Mouse (Mus musculus) retina, postnatal 1 day (tissue): ENCODE data around the gene Rftn2.

Experiments used
- DNase-seq: peaks from one replicate; pipeline ENCODE4 v3.0.0-alpha.2; 2012

The Rftn2 gene

DNA sequence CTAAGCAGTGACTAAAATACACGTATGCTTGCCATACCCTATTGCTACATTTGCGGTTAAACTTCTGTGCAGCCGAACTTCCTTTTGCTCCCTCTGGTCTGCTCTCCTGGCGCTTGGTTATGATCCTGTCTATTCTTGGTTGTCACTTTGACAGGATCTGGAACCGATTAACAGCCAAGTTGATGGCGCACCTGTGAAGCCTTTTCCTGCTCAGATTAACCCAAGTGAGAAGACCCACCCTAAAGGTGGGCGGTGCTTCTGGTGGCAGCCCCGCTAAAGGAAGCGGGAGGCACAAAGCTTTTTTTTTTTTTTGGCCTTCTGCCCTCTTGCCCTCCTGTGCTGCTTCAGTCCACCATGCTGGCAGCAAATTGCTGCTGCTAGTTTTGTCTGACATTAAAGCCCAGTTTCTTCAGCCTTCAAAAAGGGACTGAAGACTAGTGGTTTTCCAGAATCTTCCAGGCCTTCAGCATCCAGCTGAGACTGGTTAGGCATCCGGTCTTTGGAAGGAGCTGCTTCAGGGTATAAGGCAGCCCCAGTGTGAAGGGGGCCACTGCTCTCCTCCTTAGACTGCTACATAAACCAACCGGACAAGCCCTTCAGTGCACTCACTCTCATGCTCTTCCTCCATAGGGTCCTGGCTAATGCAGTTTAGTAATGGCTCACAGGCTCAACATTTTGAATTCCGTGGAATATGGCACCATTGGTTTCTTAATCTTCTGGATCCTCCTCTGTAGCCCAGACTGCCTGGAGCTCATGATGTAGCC, 16.2 kb downstream of the Rftn2 start:
- no peak for DNase-seq

DNA sequence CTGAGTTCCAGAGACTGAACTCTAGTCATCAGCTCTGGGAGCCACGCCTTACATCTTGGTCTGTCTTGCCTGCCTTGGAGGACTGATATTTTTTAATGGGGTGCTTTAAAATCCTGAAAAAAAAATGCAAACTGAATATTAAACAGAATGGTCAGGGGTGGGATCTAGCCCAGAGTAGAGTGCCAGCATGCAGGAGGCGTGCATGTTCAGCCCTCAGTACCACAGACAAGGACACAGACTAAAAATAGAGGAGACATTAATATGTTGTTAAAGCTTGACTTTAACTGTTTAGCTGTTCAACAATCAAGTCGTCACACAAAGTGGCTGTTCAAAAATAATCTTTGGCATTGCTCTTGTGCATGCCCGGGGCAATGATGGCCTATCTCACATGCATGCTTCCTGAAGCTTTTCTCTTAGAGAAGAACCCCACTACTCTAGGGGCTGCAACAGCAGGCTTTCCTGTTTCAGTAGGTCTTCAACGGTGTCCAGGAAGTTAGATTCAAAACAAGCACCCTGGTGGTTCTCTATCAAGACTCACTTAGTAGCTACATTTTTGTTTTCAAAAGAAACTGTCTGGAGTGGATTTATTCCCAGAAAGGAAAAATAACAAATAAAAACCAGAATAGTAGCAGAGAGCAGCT, 18.0 kb downstream of the Rftn2 start:
- DNase-seq, result no peak

DNA sequence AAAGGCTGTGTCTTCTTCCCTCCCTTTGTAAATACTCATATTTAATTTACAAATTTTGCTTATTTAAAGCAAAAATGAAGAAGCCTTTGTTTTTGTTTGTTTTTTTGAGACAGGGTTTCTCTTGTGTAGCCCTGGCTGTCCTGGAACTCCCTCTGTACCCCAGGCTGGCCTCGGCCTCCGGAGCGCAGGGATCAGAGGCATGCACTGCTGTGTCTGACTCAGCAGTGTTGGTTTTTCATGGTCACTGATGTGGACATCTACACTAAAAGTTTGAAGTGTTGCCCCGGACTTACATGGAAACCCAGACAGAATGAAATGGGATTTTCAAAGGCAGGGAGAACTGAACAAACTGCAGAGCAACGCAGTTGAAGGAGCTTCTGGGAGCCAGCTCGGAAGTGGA, 19.0 kb downstream of the Rftn2 start:
- no peak for DNase-seq

DNA sequence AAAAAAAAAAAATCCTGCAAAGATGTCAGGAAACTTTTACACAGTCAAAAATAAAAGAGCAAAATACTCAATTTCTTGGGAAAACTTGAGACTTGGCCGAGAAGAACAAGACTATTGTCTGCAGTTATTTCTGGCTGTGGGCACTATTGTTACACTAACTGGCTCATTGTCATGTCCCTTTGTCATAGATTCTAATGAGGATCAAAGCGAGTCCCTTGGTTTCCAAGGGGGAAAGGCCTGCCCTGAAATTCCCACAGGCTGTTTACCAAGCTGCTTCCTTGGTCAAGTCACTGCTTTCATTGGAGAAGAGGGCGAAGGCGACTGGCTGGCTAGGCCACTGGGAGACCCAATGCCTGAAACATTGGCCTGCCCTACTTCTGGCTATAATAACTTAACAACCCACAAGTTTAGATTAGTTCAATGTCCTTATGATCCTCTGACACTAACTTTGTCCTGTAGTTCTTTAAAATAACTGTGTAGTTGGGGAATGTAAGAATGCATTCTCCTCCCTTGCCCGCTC, 20.7 kb downstream of the Rftn2 start:
- peak; percentile 88 for DNase-seq

DNA sequence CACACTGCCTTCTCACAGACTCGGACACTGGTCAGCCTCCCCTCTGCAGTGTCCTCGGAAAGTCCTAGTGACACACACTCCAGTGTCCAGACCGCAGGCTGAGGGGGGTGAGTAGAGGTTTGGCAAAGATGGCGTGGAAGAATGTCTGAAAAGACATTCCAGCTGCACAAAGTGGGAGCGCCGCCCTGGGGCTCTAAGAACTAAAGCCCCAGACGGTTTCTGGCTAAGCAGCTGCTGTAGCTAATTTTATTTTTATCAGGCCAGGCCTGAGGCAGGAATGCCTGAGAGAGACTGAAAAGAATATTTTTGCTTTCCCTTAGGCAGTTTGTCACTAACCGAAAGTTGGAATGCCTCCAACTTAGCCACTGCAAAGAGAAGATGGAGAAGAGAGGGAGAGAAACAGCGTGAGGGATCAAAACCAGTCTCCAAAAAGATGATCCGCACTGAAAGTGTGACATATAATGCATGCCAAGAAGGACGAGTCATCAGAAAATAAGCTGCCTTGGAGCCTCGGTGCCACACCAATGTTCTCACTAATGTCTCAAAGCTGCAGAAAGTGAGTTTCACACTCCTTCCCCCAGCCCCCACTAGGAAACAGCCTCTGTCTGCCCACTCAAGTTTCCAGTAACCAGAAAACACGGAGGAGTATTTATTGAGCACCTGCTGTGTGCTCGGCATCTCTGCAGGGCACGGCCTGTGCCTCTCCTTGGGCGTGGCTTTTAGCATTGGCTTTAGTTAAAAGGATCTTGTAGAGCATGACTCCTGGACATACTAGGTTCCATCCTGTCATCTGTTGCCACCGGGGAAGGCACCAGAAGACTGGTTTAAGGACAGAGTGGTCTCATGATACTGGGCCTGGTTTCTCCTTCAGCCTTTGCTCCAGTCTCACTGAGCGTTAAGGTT, 24.5 kb downstream of the Rftn2 start:
- DNase-seq, result no peak

DNA sequence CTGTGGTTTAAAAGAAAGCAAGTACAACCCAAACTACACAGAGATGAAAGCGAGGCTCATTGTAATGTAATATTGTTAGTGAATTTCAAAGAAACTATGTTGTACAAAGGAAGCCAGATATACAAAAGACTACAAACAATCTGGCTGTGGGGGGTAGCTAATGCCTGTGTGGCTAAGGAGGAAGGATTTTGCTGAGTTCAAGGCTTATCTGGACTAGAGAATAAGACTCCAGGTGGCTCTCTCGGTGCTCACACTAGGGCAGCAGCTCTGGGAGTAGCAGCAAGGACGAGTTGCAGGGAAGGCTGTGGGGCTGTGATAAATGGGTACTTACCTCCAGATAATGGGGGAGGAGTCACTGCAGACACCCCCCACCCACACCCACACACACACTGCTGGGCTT, 27.9 kb downstream of the Rftn2 start:
- DNase-seq, result no peak

DNA sequence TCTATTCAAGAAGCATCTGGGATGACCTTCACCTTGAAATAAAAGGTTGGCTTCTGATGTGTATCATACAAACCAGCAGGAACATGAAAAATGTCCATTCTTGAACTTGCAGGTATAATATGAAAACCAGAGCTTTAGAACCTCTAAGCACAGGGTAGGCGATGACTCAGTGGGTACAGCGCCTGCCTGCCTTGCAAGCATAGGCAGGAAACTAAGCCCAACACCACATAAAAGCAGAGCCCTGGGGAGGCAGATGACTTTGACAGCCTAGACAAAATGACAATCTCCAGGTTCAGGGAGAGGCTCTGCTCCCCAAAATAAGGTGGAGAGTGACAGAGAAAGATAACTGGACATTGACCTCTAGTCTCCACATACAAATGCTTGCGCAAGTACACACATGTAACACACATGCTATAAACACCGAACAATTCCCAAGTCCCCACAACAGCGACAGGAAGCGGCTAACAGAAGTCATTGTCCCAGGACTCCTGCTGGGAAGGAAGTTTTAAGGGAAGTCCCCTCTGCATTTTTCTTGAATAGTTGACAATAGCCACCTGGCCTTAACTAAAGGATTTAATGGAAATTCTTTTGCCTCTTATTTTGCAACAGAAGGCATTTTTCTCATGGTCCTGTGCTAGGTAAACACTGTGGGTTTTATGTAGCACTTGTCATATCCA, 30.1 kb downstream of the Rftn2 start:
- DNase-seq, result no peak

DNA sequence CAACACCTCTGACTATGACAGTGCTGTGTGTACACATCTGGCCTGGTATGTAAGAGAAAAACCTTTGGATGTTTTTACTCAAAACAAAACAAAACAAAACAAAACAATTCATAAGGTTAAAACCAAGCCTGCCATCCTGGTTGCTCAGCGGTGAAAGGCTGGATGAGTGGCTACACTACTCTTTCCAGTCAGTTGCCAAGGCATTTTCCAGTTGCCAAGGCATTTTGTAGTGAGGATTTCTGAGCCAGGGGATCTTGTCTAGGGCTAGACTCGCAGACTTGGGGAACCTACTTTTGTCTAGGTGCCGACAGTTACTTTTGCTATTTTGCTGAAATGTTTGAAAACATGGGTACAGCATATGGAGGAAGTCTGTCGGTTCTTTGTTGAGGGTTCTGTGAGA, 31.6 kb downstream of the Rftn2 start:
- DNase-seq, result no peak

DNA sequence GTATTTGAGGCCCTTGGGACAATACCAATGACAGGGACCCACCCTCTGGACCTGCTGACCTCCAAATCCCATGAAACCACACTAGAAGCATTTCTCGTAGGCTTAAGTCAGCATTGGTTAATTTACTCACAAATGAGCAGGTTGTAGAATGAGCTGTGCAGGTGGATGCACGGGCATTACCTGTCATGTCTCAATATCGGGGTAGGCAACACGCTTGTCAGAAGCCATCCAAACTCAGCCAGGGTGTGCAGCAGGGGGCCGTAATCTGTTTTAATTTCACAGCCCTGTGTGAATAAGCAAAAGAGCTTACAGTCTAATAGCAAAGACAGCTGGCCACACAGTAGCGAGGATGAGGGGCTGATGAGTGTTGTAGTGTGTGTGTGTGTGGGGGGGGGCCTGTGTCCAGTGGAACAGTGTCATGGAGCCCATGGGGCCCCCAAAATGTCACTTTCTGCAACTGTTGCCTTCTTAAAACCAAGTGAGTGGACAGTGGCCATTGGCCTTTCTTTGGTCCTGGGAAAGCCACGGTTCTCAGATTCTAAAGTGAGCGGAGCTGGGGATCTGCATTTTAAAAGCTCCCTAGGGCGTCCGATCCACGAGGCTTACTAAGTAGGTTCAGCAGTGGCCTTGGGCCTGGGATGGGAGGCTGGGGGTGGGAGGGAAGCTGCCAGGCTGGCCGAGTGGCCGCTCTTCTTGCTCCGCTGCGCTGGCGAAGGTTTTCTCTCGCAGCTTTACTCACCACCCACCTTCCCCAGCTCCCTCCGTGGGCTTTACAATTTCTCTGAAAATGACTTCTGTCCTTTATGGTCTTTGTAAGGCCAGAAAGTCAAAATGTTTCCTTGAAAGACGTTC, 32.3 kb downstream of the Rftn2 start:
- peak; percentile 51 for DNase-seq

DNA sequence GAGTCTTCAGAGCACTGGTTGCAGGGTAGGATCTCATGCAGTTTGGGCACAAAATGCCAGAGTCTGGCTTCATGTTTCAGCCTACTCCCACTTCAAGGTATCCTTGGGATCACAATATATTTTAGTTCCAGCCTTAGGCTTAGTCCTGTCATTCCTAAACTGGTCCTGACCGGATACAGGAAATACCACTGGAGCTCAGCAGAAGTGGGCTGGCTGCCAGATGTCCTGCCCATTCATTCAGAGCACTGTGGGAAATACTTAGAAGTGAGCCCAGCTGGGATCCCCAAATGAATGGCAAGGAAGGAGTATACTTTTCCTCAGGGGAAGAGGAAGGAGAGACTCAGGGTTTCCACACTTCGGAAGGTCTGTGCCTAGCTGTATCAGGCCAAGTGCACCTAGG, 33.3 kb downstream of the Rftn2 start:
- DNase-seq, result peak; percentile 57

DNA sequence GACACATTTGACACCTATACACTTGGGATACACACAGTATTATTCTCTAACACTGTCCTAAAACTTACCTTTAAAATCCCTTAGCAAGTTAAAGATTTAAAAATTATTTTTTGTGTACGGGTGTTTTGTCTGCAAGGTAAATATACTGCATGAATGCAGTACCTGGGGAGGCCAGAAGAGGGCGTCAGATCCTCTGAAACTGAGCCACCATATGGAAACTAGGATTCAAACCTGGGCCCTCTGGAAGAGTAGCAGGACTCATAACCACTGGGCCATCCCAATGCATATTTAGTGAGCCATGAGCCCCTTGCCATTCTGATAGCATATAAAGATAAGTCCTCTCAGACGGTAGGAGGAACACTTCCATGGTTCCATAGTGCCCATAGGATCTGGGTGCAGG, 33.8 kb downstream of the Rftn2 start:
- DNase-seq, result peak; percentile 30

DNA sequence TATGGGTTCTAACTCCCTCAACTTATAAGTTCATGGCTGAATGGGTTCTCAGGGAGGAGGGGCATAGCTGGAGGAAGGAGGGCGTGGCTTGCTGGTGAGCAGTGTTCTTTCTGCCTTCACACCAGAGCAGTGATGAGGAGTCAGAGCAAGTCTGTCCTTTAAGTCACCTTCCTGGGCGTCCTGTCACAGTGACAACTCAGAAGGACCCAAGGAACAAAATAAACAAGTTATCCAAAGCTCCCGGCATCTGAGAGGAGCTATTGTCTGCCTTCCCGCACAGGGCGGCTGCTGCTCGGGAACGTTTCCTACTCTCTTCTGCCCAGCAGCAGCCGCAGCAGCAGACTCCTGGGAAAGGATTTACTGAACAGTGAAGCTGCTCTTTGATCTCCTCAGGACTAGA, 34.6 kb downstream of the Rftn2 start:
- DNase-seq, result peak; percentile 62

DNA sequence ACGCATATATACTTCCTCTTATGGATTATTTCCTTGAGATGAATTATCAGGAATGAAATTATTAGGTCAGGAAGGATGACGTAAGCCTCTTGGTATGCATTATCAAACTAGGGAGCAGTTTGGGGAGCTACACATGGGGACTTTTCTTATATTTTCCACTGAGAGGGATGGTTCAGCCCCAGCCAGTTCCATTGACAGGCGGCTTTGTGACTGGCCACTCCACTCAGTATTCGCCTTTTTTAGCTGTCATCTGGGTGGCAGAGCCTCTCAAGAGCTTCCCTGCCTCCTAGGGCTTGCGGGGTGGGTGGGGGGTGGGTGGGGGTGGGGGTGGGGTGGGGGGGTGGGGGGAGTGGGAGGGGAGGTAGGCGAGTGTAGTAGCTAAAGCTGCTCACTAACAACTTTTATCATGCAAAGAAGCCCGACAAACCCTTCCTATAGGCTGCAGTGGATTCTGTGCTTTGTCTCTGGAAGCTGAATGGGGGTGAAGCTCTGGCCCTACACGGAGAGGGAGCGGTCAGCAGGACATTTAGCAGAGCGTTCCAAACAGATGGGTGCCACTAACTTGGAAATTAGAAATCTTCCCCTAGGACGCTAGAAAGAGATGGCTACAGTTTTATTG, 39.9 kb downstream of the Rftn2 start:
- no peak for DNase-seq

DNA sequence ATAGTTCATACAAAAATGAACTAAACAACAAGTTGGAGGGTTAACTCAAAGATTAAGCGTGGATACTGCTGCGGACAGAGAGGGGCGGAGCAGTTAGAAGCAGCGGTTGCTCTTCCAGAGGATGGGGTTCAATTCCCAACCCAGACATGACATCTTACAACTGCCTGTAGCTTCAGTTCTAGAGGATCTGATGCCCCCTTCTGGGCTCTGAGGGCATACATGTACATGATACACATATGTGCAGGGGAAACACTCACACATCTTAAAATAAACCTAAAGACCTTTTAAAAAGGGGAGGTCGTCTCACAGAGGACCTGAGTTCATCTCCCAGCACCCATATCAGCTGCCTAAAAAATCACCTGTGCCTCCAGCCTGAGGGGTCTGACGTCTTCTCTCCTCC, 40.9 kb downstream of the Rftn2 start:
- DNase-seq, result no peak

DNA sequence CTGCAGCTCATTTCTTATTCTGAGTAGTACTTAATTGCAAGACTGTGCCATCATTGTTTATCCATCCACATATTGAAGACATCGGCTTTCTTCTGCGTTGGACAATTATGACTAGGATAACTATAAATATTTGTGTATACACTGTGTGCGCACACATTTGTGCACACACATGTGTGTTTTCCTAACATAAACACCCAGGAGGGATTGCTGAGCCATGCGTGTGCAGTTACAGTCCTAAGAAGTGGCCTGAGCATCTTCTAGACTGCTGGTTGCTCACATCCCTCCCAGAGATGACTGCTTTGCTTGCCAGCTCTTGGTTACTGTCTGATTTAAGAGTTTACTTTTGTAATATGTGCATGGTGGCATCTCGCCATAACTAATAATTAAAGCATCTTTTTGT, 44.2 kb downstream of the Rftn2 start:
- no peak for DNase-seq

DNA sequence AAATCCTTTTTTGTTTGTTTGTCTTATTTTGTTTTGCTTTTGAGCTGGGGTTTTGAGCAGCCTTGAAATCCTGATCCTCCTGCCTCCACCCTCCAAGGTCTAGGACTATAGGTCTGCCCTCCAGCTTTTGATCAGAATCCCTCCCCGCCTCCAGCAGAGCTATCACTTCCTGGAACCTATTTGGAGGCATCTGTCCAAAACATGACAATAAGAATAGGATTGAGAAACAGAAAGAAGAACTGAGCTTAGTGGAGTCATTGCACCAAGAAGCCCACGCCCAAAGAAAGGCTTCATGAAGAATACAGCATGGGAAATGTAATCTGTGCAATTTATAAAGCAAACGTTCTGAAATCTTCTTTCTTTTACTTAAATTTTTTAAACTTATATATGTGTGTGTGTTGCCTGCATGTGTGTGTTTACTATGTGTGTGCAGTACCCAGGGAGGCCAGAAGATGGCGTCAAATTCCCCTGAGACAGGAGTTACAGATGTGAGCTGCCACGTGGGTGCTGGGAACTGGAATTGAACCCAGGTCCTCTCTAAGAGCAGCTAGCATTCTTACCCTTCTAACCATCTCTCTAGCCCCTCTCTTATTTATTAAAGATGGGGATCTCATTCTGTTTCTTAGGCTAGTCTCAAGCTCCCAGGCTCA, 46.5 kb downstream of the Rftn2 start:
- no peak for DNase-seq

DNA sequence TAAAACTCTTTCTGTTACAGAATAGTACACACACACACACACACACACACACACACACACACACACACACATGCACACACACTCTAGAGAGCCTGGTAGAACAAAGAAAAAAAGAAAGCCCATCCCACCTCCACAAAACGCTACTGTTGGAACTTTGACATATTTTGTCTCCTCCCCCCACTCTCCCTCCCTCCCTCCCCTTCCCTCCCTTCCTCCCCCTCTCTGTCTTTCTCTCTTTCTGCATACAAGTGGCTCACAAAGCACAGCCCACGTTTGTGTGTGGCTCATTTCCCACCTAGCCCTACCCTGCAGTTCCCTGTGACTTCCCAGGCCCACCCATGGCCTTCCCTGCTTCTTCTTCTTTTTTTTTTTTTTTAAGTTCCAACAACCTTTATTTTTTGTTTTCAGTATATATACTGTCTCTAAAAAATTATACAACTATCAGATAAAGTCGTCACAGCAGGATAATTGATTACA, 52.0 kb downstream of the Rftn2 start:
- DNase-seq, result no peak

DNA sequence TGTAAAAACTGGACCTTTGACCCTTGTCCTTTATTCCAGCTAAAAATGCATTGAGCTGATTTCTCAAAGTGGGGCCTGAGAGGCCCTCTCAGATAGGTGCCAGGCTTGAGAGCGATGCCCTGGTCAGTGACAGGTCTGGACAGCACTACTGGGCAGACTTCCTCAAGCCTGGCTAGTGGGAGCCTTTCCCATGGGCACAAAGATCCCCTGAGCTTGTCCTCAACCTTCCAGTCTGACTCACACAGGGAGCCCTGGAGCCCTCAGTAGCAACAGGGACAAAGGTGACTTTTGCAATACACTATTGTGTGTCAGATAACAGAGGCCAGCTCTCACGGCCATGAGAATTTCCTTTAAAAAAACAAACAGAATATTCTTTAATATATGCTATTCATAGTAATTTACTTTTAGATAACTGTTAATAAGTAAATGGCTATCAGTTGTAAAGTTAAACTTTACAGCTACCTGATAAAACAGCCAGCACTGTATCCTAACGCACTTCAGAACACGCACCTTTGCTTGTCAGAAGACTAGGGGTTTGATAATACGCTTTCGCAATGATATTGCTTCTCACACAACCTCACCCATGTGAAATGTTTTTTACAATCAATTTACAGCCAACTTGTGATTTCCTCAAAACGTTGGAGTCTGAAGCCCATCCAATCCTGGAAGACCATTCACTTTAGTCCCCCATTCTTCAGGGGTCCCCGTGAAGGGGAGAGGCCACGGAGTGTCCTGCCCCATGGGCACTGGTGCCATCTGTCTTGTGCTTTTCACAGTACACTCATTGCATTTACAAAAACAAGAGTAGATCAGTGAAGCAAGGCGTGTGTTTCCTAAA, 52.6 kb downstream of the Rftn2 start:
- no peak for DNase-seq
